Mouse (Mus musculus) erythroblast, embryonic 14.5 days (primary cell): ENCODE results near the gene Atpaf2.

Experiments used
- GATA1 ChIP-seq: IDR thresholded peaks from 2 replicates; pipeline ENCODE4 v1.6.1; 2012; ENCODE audit warnings: low read length, inconsistent platforms, mixed read lengths
- TAL1 ChIP-seq: IDR thresholded peaks from 3 replicates; pipeline ENCODE4 v1.6.1; 2012; ENCODE audit warnings: low read length, inconsistent platforms, mixed read lengths

- no peak for TF ChIP-seq GATA1
- TF ChIP-seq TAL1, result no peak
Measured at GRCm38 (mm10) chr11:60435133-60435532, 16.9 kb upstream of the Atpaf2 start.
